Mouse (Mus musculus) yolk sac, embryonic 10.5 days (tissue): ENCODE results near the gene Fst.

Experiments
- DNase-seq: peaks from one replicate; pipeline ENCODE4 v3.0.0-alpha.2; 2017; ENCODE audit warnings: low spot score

Gene Fst

DNA sequence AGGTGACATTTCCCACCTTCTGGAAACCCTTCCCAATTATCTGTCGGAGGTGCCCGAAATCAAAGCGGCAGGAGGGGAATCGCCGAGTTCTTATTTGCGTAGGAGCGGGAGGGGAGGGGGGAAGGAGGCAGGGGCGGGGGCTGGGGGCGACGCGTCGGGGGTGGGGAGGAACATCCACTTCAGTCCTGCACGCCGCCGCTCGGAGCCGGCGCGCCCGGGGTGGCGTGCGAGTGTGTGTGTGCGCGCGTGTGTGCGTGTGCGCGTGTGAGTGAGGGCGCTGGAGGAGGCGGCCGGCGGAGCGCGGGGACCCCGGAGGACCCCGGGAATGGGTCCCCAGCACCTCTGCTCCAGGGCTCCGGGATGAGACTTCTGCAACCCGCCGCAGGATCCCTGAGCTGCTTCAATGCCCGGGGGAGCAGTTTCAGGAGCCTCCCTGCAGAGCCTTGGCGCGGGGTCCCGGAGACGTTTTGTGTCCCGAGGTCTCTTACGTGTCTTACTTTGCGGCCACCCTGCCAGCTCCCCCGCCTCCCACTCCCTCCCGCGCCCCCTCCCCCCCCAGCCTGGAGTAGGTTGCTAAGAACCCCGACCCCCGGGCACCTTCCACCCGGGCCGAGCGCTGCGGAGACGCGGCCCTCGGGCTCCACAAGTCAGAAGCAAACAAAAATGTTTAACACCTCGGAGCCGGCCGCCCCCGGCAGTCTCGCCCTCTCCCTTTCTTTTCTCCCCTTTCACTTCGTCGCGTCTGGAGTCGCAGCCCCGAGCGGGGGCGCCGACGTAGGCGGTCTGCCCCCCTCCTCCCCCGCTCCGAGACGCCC lies at the start of gene Fst:
TSS of gene Fst (minus strand) at position 66 of the 815 bp plus-strand sequence.
- peak; percentile 34 for DNase-seq

DNA sequence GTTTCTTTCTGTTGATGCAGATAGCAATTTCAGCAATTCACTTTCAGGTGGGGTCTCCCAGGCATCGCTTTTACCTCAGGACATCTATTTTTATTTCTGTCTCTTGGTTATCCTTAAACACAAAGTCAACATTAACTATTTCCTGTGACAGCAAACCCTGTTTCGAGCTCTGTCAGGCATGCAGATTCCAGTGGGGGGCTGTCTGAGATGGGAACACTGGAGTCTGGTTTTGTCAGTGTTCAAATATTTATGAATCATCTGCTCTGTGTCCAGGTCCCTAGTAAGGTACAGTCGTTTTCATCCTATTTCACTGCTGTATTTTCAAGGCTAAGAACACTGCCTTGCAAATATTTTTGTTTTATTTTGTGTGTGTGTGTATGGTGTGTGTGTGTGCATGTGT lies 35.1 kb upstream of the Fst start:
- no peak for DNase-seq

DNA sequence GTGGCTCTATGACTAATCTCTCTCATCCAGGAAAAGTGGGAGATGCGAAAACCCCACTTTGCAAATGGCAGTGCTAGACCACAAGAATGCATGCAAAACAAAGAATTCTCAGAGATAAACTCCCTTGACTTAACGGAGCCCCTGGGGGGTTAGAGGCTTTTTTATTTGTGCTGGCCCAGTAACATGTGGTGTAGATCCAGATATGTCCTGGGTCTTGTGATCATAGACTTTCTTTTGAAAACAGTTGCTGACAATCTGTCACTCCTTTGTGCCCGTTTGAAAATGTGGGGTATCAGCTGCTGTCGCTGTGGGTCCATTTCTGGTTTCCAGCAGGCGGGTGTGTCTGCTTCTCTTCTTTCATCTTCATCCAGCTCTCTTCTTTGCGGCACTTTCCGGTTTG lies 29.4 kb upstream of the Fst start:
- DNase-seq, result no peak

DNA sequence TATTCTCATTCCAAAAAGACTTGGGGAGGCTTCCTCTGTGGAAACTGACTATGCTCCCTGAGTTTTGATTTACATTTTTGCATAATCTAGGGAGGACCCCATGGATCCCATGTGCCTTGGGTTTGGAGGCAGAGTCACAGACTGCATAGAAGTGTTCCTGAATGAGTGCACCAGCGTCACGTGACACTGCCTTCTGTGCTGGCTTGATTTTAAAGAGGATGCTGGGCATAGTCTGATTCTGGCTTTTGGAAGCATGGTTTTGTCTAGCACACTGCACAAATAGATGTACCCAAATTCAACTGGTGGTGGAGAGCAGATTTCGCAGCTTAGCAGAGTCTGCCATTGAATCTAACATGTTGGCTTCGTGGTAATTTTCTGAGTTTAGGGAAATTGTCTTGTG lies 19.6 kb upstream of the Fst start:
- DNase-seq, result no peak

DNA sequence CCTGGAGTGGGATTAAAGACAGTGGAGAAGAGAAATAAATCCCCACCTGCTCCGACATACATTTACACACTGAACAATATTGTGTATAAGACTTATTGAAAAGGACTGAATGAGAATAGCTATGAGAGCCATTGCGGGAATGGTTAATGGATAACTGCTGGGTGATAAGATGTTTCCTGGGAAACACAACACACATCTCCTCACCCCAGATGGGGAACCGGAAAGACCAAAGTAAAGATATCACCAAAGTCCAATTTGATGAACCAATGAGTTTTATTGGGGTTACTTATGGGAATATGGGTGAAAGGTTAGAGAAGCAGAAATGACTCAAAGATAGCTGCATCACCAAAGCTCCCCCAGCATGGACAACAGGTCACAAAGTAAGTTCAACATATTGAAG lies 11.2 kb upstream of the Fst start:
- no peak for DNase-seq

DNA sequence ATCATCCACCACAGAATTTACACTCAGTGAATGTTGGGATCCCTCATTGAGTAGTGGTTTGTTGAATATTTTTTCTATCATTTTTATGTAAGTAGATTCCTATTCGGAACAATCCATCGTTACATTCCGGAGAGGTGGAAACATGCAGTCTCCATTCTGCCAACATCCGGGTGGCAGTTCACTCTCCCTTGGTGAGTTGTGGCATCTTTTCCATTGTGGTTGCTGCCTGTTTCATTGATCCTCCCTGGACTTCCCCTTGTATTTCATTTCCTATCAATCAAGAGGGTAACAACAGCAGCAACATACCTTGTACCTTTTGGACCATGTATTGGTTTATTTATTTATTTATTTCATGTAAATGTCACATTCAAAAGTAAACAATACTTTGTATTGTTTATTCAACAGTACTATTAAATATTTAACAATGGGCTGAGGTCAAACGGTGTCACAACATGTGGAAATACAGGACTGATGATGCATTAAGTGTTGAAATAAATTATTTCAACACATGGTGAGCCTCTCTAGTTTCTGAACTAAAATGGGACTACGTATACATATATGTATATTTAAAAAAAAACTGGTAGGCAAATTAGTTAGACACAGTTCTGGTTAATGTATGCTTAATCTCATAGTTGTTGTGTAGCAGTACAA lies 7.6 kb upstream of the Fst start:
- no peak for DNase-seq

DNA sequence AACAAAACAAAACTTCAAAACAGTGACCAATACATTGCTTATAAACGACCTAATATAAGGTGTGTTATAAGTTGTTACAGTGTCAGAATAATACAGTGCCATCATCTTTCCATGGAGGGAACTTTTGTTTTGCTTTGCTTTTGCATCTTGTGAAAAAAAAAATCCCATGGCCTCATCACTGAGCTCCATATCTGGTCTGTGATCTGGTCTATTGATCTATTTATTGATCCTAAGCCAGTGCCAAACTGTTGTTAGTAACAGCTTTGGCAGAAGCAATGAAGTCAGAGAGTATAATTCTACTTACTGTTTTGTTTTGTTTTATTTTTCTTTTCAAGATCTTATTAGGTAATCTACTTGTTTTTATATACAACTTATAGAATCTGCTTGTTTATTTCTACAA lies 6.6 kb upstream of the Fst start:
- no peak for DNase-seq

DNA sequence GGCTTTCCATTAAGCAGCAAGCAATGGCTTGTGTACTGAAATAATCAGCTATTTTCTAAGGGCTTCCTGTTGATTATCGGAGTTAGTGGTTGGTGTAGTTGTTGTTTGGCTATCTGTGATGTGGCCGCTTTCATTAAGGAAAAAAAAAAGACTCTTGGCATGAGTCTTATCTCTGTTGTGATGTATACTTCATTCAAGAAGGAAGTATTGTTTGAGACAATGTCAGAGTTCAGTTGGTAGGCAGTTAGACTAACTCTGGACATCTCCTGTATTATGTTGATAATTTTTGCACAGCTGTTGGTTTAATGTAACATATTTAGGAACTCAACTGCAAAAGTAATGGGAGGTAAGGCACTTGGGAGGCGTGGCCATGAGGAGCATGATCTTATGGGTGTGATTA lies 6.1 kb upstream of the Fst start:
- DNase-seq, result no peak

DNA sequence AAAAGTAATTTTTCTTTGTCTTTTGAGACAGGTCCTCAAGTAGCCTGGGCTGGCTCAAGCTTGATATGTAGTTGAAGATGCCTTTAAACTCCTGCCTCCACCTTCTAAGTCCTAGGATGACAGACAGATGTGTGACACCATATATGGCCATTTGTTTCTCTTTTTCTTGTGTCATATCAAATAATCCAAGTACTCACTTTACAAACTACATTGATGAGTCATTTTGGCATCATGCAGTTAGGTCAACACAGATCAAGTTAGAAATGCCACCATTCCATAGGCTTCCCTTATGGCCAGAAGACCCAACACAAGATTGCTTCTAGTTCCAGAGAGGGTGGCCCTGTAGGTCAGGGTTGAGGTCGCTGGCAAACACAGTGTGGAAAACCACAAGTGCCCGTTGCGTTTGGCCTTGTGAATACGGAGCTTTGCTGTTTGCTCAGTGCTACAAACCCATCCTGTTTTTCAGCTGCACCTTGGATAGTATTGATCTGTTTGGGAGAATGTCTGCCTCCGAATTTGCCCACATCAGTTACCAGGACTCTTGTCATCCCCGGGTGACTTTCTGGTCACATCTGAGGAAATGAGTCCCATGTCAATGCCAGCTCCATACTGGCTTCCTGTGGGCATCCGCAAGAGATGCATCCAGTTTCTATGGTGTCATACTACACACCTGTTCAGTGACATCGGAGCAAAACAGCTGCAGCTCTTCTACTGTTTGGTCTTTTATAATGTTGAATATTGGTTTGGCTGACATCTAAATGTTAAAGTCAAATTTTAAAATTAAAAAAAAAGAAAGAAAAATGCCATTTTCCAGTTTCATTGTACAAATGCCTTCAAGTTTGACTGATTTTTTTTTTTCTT lies 4.0 kb upstream of the Fst start:
- no peak for DNase-seq

DNA sequence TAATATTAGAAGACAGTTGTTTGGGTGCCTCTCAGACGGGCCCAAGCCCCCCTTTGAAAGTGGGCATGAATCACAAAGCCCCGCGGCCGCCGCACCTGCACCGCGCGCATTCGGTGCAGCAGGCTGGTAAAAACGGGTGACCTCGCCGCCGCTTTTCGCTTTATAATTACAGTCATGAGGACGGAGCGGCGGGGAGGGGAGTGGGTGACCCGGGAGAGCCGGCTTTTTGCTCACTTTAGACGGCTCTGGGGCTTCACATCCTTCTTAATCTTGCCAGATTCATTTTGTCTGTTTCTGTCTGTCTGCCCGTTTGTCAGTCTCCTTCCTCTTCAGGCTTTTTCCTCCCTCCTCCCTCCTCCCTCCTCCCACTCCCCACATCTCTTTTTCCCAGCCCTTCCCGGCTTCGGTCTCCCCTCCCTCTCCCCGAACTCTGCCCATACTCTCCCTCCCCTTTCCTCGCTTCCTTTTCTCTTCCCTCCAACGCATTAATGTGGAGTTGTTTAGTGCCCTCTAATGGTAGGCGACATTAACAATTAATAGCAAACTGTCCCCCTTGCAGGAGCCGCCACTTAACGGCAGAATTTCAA lies 1.6 kb upstream of the Fst start:
- DNase-seq, result peak; percentile 40

DNA sequence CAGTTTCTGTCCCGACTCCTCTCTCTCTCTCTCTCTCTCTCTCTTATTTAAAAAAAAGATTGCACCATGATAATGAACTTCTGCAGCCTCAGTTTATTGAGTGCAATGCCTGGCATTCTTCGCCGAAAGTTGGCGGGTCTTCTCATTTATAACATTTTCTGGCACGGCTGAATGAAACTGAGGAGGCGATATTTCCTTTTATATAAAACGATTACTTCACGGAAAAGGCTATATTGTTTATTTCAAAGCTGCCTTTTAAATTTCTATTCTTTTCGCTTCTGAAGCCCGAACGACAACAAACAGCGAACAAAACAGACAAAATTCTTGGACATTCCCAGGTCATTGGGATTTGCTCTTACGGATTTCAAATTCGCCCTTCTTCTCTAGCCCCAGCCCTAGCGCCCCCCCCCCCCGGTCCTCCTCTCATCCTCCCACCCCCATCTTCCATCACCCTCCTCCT lies 980 bp upstream of the Fst start:
- no peak for DNase-seq

DNA sequence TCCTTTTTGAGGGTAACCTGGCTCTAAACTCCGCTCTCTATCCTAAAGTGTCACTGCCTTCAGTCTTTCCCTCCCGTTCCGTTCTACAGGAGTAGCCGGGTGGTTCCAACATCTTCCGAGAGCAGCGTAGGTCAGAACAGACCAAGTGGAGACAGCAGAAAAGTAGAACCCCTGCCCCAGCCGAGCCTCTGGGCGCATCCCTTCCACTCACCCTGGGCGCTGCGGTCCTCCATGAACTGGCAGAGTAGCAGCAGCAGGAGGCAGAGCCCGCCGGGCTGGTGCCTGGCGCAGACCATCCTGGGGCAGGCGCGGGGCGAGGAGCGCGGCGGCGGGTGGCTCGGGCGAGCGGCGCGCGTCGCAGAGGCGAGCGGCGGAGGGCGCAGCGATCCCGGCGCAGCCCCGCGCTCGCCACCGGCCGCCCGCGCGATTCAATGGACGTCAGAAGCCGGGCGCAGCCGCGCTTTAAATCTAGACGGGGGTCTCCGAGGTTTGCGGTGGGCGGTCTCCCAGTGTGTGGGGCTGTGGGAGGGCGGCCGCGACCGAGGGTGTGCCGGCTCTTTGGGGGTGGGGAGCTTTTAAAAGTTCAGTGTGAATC lies 363 bp downstream of the Fst start:
- no peak for DNase-seq

DNA sequence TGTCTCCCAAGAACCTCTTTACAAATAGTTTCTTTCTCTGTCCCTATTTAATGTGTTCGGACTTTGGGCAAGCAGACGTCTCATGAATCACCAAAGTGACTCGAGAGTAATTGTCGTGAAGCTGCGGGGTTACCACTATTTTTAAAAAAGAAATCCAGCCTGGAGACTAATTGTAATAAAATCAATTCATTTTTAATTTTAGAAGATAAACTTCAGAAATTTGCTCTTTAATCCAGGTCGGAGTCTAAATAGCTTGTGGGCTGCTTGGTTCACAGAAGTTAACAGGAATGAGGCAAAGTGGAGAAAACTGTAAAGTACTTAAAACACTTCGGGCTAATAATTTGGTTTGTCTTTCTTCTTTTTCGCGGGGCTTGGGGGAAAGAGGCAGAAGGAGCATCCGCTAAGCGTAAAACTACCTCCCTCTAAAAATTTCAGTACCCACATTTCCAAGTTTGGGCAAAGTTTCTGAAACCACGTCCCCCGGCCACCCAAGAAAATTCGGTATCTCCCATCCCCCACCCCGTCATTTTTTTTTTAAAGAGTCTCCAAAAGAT lies 1.1 kb downstream of the Fst start:
- DNase-seq, result no peak

DNA sequence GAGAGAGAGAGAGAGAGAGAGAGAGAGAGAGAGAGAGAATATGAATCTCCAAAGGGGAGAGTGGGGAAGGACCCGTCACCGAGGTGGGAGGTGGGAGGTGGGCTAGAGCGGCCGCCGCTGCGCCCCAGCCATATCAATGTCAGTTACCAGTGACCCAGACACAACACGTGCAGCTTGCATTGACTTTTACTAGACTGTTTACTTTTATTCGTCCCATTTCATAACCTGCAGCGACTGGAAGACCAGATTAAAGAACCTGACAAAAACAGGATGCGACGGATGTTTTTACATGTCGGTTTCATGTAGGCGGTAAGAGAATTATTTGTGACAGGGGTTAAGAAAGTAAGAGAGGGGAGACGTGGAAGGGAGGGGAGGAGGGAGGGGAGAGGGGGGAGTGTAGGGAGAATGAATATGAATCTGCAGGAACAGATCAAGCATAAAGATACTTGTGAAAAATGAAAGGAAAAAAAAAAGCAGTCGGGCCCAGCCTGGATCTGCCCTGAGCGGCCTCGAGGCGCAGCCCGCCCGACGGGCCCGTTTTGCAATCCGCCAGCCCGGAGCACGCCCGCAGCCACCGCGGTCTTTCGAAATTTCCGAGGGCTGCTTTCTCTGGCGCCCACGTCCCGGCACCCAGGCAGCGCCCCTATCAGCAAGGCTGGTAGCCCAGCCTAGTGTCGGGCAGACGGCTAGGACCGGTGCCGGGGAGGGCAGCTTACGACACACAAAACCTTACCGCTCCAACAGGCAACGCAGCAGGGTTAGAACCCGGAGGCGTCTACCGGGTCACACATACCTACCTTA lies 1.8 kb downstream of the Fst start:
- DNase-seq, result peak; percentile 9

DNA sequence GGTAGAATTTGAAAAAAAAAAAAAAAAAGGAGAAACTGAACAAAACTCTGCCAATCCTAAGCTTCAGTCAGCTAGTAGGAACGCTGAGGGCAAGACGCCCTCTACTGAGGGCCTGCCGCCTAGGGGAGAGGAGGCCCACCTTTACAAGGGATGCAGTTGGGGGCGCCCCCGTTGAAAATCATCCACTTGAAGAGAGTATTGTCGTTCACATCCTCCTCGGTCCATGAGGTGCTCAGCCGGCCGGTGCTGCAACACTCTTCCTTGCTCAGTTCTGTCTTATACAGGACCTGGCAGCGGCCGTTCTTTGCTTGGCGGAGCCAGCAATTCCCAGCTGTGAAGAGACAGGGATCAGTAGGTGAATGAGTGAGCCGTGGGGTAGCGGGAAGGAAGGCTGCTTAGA lies 2.5 kb downstream of the Fst start:
- DNase-seq, result peak; percentile 19

DNA sequence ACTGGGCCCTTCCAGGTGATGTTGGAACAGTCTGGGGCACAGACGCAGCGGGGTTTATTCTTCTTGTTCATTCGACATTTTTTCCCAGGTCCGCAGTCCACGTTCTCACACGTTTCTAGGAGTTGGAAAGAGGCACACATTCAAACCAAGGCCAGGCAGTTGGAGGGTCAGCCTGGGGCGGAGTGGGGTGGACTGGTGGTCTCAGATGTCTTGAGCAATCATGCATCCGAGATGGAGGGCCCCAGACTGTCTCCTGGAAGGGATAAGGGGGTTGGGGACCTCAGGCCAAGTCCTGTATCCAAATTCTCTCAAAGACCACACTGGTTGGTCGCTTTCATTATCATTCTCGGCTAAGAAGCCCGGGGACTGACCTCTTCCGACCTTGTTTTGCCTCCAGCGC lies 3.0 kb downstream of the Fst start:
- DNase-seq, result no peak

DNA sequence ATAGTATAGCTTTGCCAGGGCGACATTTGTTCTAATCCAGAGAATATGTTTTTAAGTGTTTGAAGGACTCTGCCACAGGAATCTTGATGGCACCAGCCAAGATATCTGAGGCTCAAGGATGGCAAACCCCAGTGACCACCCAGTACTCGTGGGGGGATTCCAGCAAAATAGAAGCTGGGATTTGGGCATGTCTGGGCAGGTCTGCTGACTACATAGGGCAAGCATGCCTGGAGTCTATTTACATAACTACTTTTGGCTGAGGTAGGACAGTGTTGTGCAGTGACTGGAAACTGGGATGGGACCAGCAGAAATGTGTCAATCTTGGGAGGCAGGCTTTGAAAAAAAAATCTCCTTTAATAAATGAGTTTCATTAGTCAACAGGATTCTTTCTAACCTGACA lies 11.5 kb downstream of the Fst start:
- no peak for DNase-seq

DNA sequence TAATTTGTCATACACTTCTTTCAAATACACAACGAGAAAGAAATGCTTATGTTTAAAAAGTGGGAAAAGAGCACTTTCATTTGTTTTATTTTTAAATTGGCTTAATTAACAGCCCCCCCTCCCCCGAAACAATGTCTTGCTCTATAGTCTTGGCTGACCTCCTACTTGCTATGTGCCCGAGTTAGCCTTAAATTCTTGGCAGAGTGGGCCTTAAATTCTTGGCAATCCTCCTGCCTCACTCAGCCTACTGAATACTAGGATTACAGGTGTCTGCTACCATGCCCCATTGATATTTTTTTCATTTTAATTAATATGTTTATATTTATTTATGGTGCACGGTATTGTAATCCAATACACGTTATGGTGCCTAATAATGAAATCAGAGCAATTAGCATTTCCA lies 26.3 kb downstream of the Fst start:
- DNase-seq, result no peak

DNA sequence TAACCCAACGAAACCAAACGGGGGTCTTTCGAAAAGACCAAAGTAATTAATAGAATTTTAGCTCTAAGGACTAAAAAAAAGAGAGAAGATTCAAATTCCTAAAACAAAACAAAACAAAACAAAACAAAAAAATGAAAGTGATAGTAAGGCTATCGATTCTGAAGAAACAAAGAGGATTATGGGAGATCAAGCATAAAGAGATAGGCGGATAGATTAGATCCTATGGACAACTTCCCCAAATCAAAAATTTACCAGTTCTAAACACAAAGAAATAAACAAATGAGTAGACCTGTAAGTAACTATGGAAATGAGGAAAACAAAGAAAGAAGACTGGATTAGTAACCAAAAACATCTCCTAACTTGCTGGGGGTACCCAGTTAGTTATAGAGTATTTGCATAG lies 33.5 kb downstream of the Fst start:
- DNase-seq, result no peak

DNA sequence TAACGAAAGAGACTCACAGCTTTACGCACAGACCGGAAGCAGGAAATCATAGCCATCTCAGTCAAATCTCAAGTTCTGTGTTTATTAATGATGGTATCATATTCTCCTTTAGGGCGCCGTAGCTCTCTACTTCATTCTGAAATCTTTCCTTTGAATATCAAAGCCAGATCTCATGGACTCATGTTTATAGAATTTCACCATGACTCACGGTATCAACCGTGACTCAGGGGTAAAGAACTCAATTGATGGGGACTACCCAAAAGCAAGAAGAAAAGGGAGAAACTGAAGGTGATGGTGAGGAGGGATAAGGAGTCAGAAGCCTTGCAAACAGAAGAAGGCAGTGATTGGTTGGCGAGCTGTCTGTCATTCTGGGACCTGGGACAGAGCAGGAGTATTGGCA lies 38.5 kb downstream of the Fst start:
- DNase-seq, result no peak

DNA sequence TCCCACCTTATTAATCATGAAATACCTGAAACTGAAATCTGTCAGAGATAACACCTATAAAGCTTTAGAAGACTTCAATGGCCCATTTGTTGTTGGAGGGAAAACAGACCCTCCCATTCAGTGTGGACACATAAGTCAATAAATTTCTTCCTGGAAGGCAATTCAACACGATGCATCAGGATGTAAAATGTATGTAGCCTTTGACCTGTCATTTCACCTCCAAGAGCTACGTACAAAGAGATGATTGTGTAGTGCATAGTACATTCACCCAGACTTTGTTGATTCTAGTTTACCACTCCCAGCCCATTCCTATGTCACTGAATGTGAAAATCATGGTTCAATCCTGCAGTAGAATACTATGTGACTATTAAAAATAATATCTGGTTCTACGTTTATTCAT lies 39.4 kb downstream of the Fst start:
- DNase-seq, result no peak
